ENCODE assay signal across 32 mouse cellular contexts in the genomic region with DNA sequence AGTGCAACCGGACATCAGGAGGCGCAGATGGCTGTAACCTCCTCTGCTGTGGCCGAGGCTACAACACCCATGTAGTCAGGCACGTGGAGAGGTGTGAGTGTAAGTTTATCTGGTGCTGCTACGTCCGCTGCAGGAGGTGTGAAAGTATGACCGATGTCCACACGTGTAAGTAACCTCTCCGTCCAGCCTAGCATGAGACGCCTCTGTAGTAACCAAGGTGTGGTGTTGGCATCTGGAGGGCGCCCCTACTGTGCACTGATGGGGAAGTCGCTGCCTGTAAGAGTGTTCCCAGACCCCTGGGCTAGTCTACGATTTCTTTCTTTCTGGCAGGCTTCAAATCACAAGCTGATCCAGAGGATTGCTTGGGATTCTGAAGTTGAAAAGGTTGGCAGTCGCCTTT. TPM values are rescaled to one million over a fixed set of nuclear protein-coding genes. Genes with fewer than 3 reads are reported as not detected.
DNase-seq lines count a peak whose midpoint lies in the region; ATAC-seq and TF ChIP-seq lines count a peak whose summit lies in the region.
"Had no signal": no experiment of that assay in that cellular context is flagged by ENCODE, and none has a peak within 500 bp of the region (broad histone marks: within the 10 kb centered on the region; RNA-seq: fewer than 3 reads in every experiment).

No protein-coding gene starts in this region.

- no peak for ATAC-seq in intestine, embryonic 14.5 days (replicated peaks; ENCODE audit: low FRiP score, low TSS enrichment, low read depth)
- no peak for ATAC-seq in intestine, postnatal 0 days
- no peak for ATAC-seq in lung, embryonic 16.5 days (ENCODE audit: low read depth)
- no peak for ATAC-seq in intestine, embryonic 15.5 days
- ATAC-seq in stomach, embryonic 16.5 days (ENCODE audit: insufficient read depth, low FRiP score) = no peak
- no peak for ATAC-seq in cerebellum, adult (ENCODE audit: insufficient number of reproducible peaks, low FRiP score, low TSS enrichment)
- ATAC-seq: forebrain, embryonic 14.5 days; lung, postnatal 0 days had no signal

- H3K9me3 ChIP-seq in intestine, embryonic 14.5 days (ENCODE audit: control insufficient read depth, low read length) = no peaks in the 10 kb centered on the region
- no peaks in the 10 kb centered on the region for H3K9me3 ChIP-seq in intestine, postnatal 0 days (ENCODE audit: control insufficient read depth)
- H3K9me3 ChIP-seq in lung, embryonic 16.5 days (ENCODE audit: control insufficient read depth, low read length) = no peaks in the 10 kb centered on the region
- no peaks in the 10 kb centered on the region for H3K9me3 ChIP-seq in intestine, embryonic 15.5 days
- no peaks in the 10 kb centered on the region for H3K9me3 ChIP-seq in stomach, embryonic 16.5 days (replicated peaks; ENCODE audit: control insufficient read depth, low read length)
- H3K9me3 ChIP-seq: embryonic facial prominence, embryonic 12.5 days; G1E; hindbrain, embryonic 13.5 days; limb, embryonic 10.5 days; limb, embryonic 15.5 days; liver, embryonic 15.5 days; midbrain, embryonic 10.5 days; neural tube, embryonic 12.5 days had no signal

- peaks cover 4% of the 10 kb centered on the region; the same call in 1 of the 2 replicates for H3K4me1 ChIP-seq in intestine, embryonic 14.5 days (replicated peaks; ENCODE audit: control insufficient read depth, insufficient read depth, low read length)
- H3K4me1 ChIP-seq in intestine, postnatal 0 days (replicated peaks; ENCODE audit: control insufficient read depth, insufficient read depth, low read length) = no peaks in the 10 kb centered on the region
- H3K4me1 ChIP-seq in lung, embryonic 16.5 days (replicated peaks; ENCODE audit: control insufficient read depth, insufficient read depth, low read length) = no peaks in the 10 kb centered on the region
- H3K4me1 ChIP-seq in intestine, embryonic 15.5 days (replicated peaks) = no peaks in the 10 kb centered on the region
- peaks cover 3% of the 10 kb centered on the region for H3K4me1 ChIP-seq in stomach, embryonic 16.5 days (ENCODE audit: control insufficient read depth, insufficient read depth, low read length)
- H3K4me1 ChIP-seq: hindbrain, embryonic 13.5 days; limb, embryonic 15.5 days; liver, embryonic 15.5 days; neural tube, embryonic 12.5 days had no signal

- 0 out of 2 replicates have a peak overlapping the region, but pooled peaks have one; percentile 11 for H3K4me3 ChIP-seq in intestine, embryonic 14.5 days (ENCODE audit: low read depth, low read length)
- no peak overlapping the region for H3K4me3 ChIP-seq in intestine, postnatal 0 days (ENCODE audit: low read depth, low read length)
- no peak overlapping the region for H3K4me3 ChIP-seq in lung, embryonic 16.5 days (ENCODE audit: low read length)
- no peak overlapping the region for H3K4me3 ChIP-seq in intestine, embryonic 15.5 days (replicated peaks)
- H3K4me3 ChIP-seq in stomach, embryonic 16.5 days (replicated peaks; ENCODE audit: low read length) = peak overlapping the region; percentile 21
- H3K4me3 ChIP-seq: embryonic facial prominence, embryonic 12.5 days; hindbrain, embryonic 13.5 days; limb, embryonic 10.5 days; limb, embryonic 15.5 days; liver, embryonic 15.5 days; midbrain, embryonic 10.5 days; myocyte; neural tube, embryonic 12.5 days had no signal

- peak; percentile 53 for DNase-seq in intestine, embryonic 14.5 days (ENCODE audit: low spot score)
- DNase-seq in lung, postnatal 4 days = no peak
- no peak for DNase-seq in left cerebral cortex, postnatal 36 days (ENCODE audit: low spot score in 2 of 2)
- DNase-seq: adrenal gland, postnatal 14 days; B cell, adult 2 months; cerebellum, adult 11-12 months; cerebellum, adult 9-11 months; embryo, embryonic 11 days; gastrocnemius, postnatal 14 days; heart, postnatal 4 days; kidney, adult 9 months; kidney, postnatal 4 days; right cerebral cortex, adult 18-20 months; spleen, adult 18-20 months had no signal

- intact Hi-C loops in left cerebral cortex, postnatal 36 days (cut with DNase I) = loop anchor here (10.0 kb wide), 1 partner anchor 947 kb away; the partner anchor contains the start of gene Fezf1

- TF ChIP-seq CTCF in intestine, postnatal 0 days (IDR thresholded peaks at IDR 0.05; ENCODE audit: low read depth) = no peak

- H3K27ac ChIP-seq in intestine, embryonic 14.5 days (ENCODE audit: low read depth) = no peak overlapping the region
- H3K27ac ChIP-seq in intestine, postnatal 0 days (ENCODE audit: low read depth, low read length) = no peak overlapping the region
- no peak overlapping the region for H3K27ac ChIP-seq in lung, embryonic 16.5 days (ENCODE audit: low read length)
- H3K27ac ChIP-seq in intestine, embryonic 15.5 days = no peak overlapping the region
- 0 out of 2 replicates have a peak overlapping the region, but pooled peaks have one; percentile 18 for H3K27ac ChIP-seq in stomach, embryonic 16.5 days (ENCODE audit: low read length)
- H3K27ac ChIP-seq: embryonic facial prominence, embryonic 12.5 days; hindbrain, embryonic 13.5 days; limb, embryonic 10.5 days; limb, embryonic 15.5 days; liver, embryonic 15.5 days; macrophage; midbrain, embryonic 10.5 days; neural tube, embryonic 12.5 days had no signal

- H3K36me3 ChIP-seq in intestine, embryonic 14.5 days (ENCODE audit: control insufficient read depth, insufficient read depth, low read length) = no peaks in the 10 kb centered on the region
- H3K36me3 ChIP-seq in intestine, postnatal 0 days (ENCODE audit: control insufficient read depth, insufficient read depth) = no peaks in the 10 kb centered on the region
- no peaks in the 10 kb centered on the region for H3K36me3 ChIP-seq in lung, embryonic 16.5 days (ENCODE audit: control insufficient read depth, insufficient read depth, low read length)
- no peaks in the 10 kb centered on the region for H3K36me3 ChIP-seq in intestine, embryonic 15.5 days
- H3K36me3 ChIP-seq in stomach, embryonic 16.5 days (ENCODE audit: control insufficient read depth, insufficient read depth, low read length) = no peaks in the 10 kb centered on the region
- H3K36me3 ChIP-seq: embryonic facial prominence, embryonic 12.5 days; G1E; hindbrain, embryonic 13.5 days; limb, embryonic 10.5 days; limb, embryonic 15.5 days; liver, embryonic 15.5 days; midbrain, embryonic 10.5 days; neural tube, embryonic 12.5 days had no signal

- 44% methylated on average over 14 of the region's 14 CpGs for WGBS in intestine, embryonic 14.5 days
- 59% methylated on average over 14 of the region's 14 CpGs for WGBS in intestine, postnatal 0 days
- 47% methylated on average over 14 of the region's 14 CpGs for WGBS in lung, embryonic 16.5 days
- WGBS in intestine, embryonic 15.5 days = 51% methylated on average over 14 of the region's 14 CpGs
- 41% methylated on average over 14 of the region's 14 CpGs for WGBS in stomach, embryonic 16.5 days

- no peaks in the 10 kb centered on the region for H3K27me3 ChIP-seq in intestine, embryonic 14.5 days (replicated peaks; ENCODE audit: control insufficient read depth, insufficient read depth, low read length)
- H3K27me3 ChIP-seq in intestine, postnatal 0 days (replicated peaks; ENCODE audit: control insufficient read depth, insufficient read depth, low read length) = no peaks in the 10 kb centered on the region
- H3K27me3 ChIP-seq in lung, embryonic 16.5 days (ENCODE audit: control insufficient read depth, insufficient read depth, low read depth, low read length) = no peaks in the 10 kb centered on the region
- no peaks in the 10 kb centered on the region for H3K27me3 ChIP-seq in intestine, embryonic 15.5 days (replicated peaks)
- H3K27me3 ChIP-seq in stomach, embryonic 16.5 days (ENCODE audit: control insufficient read depth, insufficient read depth, low read length) = no peaks in the 10 kb centered on the region
- H3K27me3 ChIP-seq: embryonic facial prominence, embryonic 12.5 days; limb, embryonic 15.5 days; liver, embryonic 15.5 days; neural tube, embryonic 12.5 days had no signal

- no peak overlapping the region for H3K9ac ChIP-seq in intestine, embryonic 14.5 days (ENCODE audit: low read length)
- no peak overlapping the region for H3K9ac ChIP-seq in intestine, postnatal 0 days (ENCODE audit: low read depth, low read length)
- no peak overlapping the region for H3K9ac ChIP-seq in lung, embryonic 16.5 days (ENCODE audit: low read length)
- H3K9ac ChIP-seq in intestine, embryonic 15.5 days = no peak overlapping the region
- H3K9ac ChIP-seq in stomach, embryonic 16.5 days (ENCODE audit: low read length) = peak overlapping the region; percentile 43; the same call in 1 of the 2 replicates
- H3K9ac ChIP-seq: embryonic facial prominence, embryonic 12.5 days; hindbrain, embryonic 13.5 days; limb, embryonic 15.5 days; liver, embryonic 15.5 days; neural tube, embryonic 12.5 days had no signal

- peak overlapping the region; percentile 42 for H3K4me2 ChIP-seq in intestine, embryonic 14.5 days (ENCODE audit: low read length)
- no peak overlapping the region for H3K4me2 ChIP-seq in intestine, postnatal 0 days (replicated peaks; ENCODE audit: low read depth)
- H3K4me2 ChIP-seq in lung, embryonic 16.5 days (ENCODE audit: low read depth, low read length) = 0 out of 2 replicates have a peak overlapping the region, but pooled peaks have one; percentile 13
- peak overlapping the region; percentile 34 for H3K4me2 ChIP-seq in intestine, embryonic 15.5 days (replicated peaks)
- H3K4me2 ChIP-seq in stomach, embryonic 16.5 days (ENCODE audit: low read depth, low read length) = peak overlapping the region; percentile 44
- H3K4me2 ChIP-seq: embryonic facial prominence, embryonic 12.5 days; hindbrain, embryonic 13.5 days; limb, embryonic 15.5 days; liver, embryonic 15.5 days; neural tube, embryonic 12.5 days had no signal

RNA-seq across cellular contexts. Expression of gene Wnt16, which starts 10.0 kb away (rescaled TPM):
- 0.69 and 0.79 TPM in 2 replicates for polyA plus RNA-seq in intestine, embryonic 14.5 days (2014; fragmentation: Nextera tagmentation; extraction: Ambion mirVana)
- 0.07 and 0.08 TPM in 2 replicates for polyA plus RNA-seq in intestine, postnatal 0 days (2015; fragmentation: Nextera tagmentation; extraction: Ambion mirVana)
- 0.18 and 0.19 TPM in 2 replicates for polyA plus RNA-seq in lung, embryonic 16.5 days (2015; fragmentation: Nextera tagmentation; extraction: Ambion mirVana)
- 0.30 and 0.52 TPM in 2 replicates for polyA plus RNA-seq in intestine, embryonic 15.5 days (2015; fragmentation: Nextera tagmentation; extraction: Ambion mirVana)
- polyA plus RNA-seq in stomach, embryonic 16.5 days (2015; fragmentation: Nextera tagmentation; extraction: Ambion mirVana) = 2.6 and 3.4 TPM in 2 replicates
- total RNA-seq in left cerebral cortex, postnatal 36 days (2021) = 1 to 10 TPM in 1 of 2 experiments, under 1 TPM in 1; 0.69 to 1.2 TPM
- total RNA-seq: G1E; granulocyte monocyte progenitor cell, adult 5-6 weeks had no signal
- polyA plus RNA-seq: G1E; liver, embryonic 15.5 days; macrophage; myocyte had no signal

RNA-seq across cellular contexts. Expression of gene Fam3c, which starts 58.0 kb away (rescaled TPM):
- 46.2 and 47.8 TPM in 2 replicates for polyA plus RNA-seq in intestine, embryonic 14.5 days (2014; fragmentation: Nextera tagmentation; extraction: Ambion mirVana)
- 58.7 and 59.9 TPM in 2 replicates for polyA plus RNA-seq in intestine, postnatal 0 days (2015; fragmentation: Nextera tagmentation; extraction: Ambion mirVana)
- polyA plus RNA-seq in lung, embryonic 16.5 days (2015; fragmentation: Nextera tagmentation; extraction: Ambion mirVana) = 63.5 and 76.4 TPM in 2 replicates
- polyA plus RNA-seq in intestine, embryonic 15.5 days (2015; fragmentation: Nextera tagmentation; extraction: Ambion mirVana) = 45.8 and 48.1 TPM in 2 replicates
- 82.2 and 90.1 TPM in 2 replicates for polyA plus RNA-seq in stomach, embryonic 16.5 days (2015; fragmentation: Nextera tagmentation; extraction: Ambion mirVana)
- 10 to 100 TPM; 86.8 to 88.0 TPM for total RNA-seq in left cerebral cortex, postnatal 36 days (2021)

Comparison
In these comparisons a context has a peak if more than half of its experiments do, and no peak if none do; other contexts are left out.
1. H3K4me3 ChIP-seq: peak in intestine, embryonic 14.5 days (single experiment) and stomach, embryonic 16.5 days (single experiment); none in intestine, postnatal 0 days (single experiment), lung, embryonic 16.5 days (single experiment) and intestine, embryonic 15.5 days (single experiment).